Mouse (Mus musculus): ENCODE measurements around the gene Vdr. TPM values are rescaled to one million over a fixed set of nuclear protein-coding genes. Genes with fewer than 3 reads are reported as not detected.
A peak's percentile ranks its signal among the peaks of the same experiment; 100 is the strongest.

Vdr gene
- polyA plus RNA-seq, 1 experiment: 151 TPM

GRCm38 (mm10) chr15:97907202-97907601 is 3.2 kb downstream of the Vdr start:
- Histone ChIP-seq H3K27ac (ENCODE audit: insufficient read depth, low read depth, low read length) (peak overlapping the region; percentile 97), H3K36me3 (ENCODE audit: control insufficient read depth, insufficient read depth, low read length) (peaks cover 5% of the 10 kb centered on the region; the same call in 1 of the 2 replicates), H3K4me3 (ENCODE audit: low read depth, low read length) (peak overlapping the region; percentile 97), H3K4me1 (ENCODE audit: control insufficient read depth, insufficient read depth, insufficient read length, low read length) (peaks cover 7% of the 10 kb centered on the region), H3K27me3 (ENCODE audit: control insufficient read depth, insufficient read depth, low read length) (no peaks in the 10 kb centered on the region)
- 10% methylated on average over 5 of the region's 5 CpGs for WGBS
- TF ChIP-seq CTCF (IDR thresholded peaks at IDR 0.05; ENCODE audit: extremely low read depth, insufficient read length, insufficient replicate concordance, low read depth, low read length) (no peak), POLR2A (IDR thresholded peaks at IDR 0.05; ENCODE audit: low read depth, low read length) (peak; percentile 82; the same call in 1 of the 2 replicates)

DNA sequence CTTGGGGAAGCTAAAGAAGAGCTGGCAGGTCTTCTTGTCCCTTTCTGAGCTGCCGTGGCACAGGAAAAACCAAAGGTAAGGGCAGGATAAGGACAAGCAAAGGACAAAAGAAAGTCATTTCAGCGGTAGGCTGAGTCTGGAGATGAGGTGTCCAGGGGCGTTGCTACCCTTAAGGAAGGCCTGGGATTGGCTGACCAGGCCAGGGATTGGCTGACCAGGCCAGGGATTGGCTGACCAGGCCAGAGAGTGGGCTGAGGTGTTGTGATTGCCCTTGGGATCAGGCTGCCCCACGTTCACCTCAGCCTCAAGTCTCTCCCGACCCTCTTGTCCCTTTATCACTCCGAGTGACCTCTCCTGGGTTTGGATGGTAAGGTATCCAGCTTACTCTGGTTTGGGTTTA is 5.1 kb downstream of the Vdr start:
- no peaks in the 10 kb centered on the region for H3K27me3 ChIP-seq (ENCODE audit: control insufficient read depth, insufficient read depth, low read length)
- TF ChIP-seq CTCF (IDR thresholded peaks at IDR 0.05; ENCODE audit: extremely low read depth, insufficient read length, insufficient replicate concordance, low read depth, low read length): no peak
- TF ChIP-seq POLR2A (IDR thresholded peaks at IDR 0.05; ENCODE audit: low read depth, low read length): no peak
- peaks cover 19% of the 10 kb centered on the region for H3K4me1 ChIP-seq (ENCODE audit: control insufficient read depth, insufficient read depth, insufficient read length, low read length)
- 35% methylated on average over 6 of the region's 6 CpGs for WGBS
- H3K36me3 ChIP-seq (ENCODE audit: control insufficient read depth, insufficient read depth, low read length): peaks cover 5% of the 10 kb centered on the region; the same call in 1 of the 2 replicates
- peak overlapping the region; percentile 97 for H3K27ac ChIP-seq (ENCODE audit: insufficient read depth, low read depth, low read length)
- peak overlapping the region; percentile 97 for H3K4me3 ChIP-seq (ENCODE audit: low read depth, low read length)

DNA sequence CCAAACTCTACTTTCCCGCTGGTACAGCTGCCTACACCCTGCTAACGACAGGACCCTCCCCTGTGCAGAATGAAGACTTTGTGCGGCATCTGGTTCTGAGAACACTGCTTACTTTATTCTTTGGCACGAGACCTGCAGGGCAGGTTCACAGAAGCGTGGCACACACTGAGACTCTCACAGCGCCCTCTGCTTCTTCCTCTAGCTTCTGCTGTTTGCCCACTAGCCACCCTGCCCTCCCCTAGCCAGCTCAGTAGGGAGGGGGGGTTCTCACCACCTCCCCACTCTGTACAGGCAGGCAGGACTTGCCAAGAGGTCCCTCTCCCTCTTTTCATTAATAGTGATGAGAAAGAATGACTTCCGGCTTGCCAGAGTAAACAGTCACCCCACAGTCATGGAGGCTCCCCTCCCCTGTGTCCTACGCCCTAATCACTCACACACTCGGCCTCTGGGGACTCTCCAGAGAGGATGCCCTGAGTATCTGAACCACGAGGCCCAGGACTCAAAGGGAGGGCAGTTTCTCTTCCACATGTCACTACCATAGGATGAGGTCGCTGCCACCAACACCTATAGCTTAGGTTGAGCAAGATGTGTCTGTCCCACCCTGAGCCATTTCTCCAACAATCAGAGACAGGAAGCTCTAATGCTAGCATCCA is 6.0 kb downstream of the Vdr start:
- WGBS: 13% methylated on average over 11 of the region's 11 CpGs
- Histone ChIP-seq H3K27ac (ENCODE audit: insufficient read depth, low read depth, low read length) (peak overlapping the region; percentile 97), H3K27me3 (ENCODE audit: control insufficient read depth, insufficient read depth, low read length) (no peaks in the 10 kb centered on the region), H3K36me3 (ENCODE audit: control insufficient read depth, insufficient read depth, low read length) (peaks cover 5% of the 10 kb centered on the region; the same call in 1 of the 2 replicates), H3K4me1 (ENCODE audit: control insufficient read depth, insufficient read depth, insufficient read length, low read length) (peaks cover 25% of the 10 kb centered on the region), H3K4me3 (ENCODE audit: low read depth, low read length) (peak overlapping the region; percentile 97)
- TF ChIP-seq POLR2A (IDR thresholded peaks at IDR 0.05; ENCODE audit: low read depth, low read length) (0 out of 2 replicates have a peak, but pooled peaks have one; percentile 13), CTCF (IDR thresholded peaks at IDR 0.05; ENCODE audit: extremely low read depth, insufficient read length, insufficient replicate concordance, low read depth, low read length) (no peak)

DNA sequence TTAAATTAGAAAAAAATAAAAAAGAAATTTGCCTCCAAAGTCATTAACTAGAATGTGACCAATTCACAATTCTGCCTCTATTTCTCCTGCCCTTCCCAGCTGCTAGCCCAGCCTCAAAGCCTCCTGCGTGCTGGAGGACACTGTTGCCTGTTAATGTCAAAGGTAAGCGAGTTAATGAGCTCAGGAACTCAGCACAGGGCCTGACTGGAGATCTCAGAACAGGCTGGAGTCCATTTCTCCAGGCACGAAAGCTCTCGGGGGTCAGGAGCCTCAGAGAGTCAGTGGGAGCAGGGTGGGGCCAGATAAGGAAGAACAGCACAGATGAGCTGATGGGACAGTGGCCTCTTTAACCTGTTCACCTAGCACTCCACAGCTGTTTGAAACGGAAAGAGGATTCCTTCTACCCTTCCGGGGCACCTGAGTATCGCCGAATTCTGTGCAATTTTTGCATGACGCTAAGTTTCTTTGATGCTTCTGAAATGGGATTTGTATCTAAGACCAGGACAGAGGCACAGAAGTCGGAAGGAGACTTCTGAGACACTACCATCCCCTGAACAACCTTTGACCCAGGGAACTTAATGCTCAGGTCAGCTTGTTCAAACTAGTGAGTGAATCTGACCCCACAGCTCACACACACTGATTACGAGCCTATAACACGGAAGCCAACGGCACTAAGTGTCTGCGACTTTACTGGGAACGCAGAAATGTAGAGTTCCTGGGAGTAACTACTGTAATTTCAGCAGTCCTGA is 7.0 kb downstream of the Vdr start:
- H3K4me3 ChIP-seq (ENCODE audit: low read depth, low read length): peak overlapping the region; percentile 47
- 35% methylated on average over 15 of the region's 15 CpGs for WGBS
- peak overlapping the region; percentile 97 for H3K27ac ChIP-seq (ENCODE audit: insufficient read depth, low read depth, low read length)
- TF ChIP-seq CTCF (IDR thresholded peaks at IDR 0.05; ENCODE audit: extremely low read depth, insufficient read length, insufficient replicate concordance, low read depth, low read length) (no peak), POLR2A (IDR thresholded peaks at IDR 0.05; ENCODE audit: low read depth, low read length) (no peak)
- no peaks in the 10 kb centered on the region for H3K27me3 ChIP-seq (ENCODE audit: control insufficient read depth, insufficient read depth, low read length)
- peaks cover 5% of the 10 kb centered on the region; the same call in 1 of the 2 replicates for H3K36me3 ChIP-seq (ENCODE audit: control insufficient read depth, insufficient read depth, low read length)
- H3K4me1 ChIP-seq (ENCODE audit: control insufficient read depth, insufficient read depth, insufficient read length, low read length): peaks cover 32% of the 10 kb centered on the region

DNA sequence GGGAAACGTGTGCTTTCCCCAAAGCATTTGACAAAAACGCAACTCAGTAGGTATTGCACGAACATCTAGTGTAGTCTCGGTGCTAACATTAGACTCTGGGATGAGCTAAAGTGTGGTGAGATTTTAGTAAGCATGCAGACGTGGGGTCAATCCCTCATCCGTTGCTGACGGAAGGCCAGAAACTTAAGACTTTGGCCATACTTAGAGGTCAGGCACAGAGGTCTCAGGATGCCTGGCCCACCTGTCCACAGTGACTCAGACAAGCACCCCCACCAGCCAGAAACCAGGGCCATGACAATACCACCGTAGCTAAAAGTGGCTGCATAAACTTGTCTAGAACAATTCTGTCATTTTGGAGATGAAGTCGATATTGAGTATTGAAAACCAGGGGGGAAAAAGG is 9.4 kb downstream of the Vdr start:
- Histone ChIP-seq H3K4me1 (ENCODE audit: control insufficient read depth, insufficient read depth, insufficient read length, low read length) (peaks cover 49% of the 10 kb centered on the region), H3K36me3 (ENCODE audit: control insufficient read depth, insufficient read depth, low read length) (peaks cover 10% of the 10 kb centered on the region), H3K27ac (ENCODE audit: insufficient read depth, low read depth, low read length) (peak overlapping the region; percentile 91), H3K27me3 (ENCODE audit: control insufficient read depth, insufficient read depth, low read length) (no peaks in the 10 kb centered on the region), H3K4me3 (ENCODE audit: low read depth, low read length) (no peak overlapping the region)
- WGBS: 35% methylated on average over 9 of the region's 9 CpGs
- TF ChIP-seq CTCF (IDR thresholded peaks at IDR 0.05; ENCODE audit: extremely low read depth, insufficient read length, insufficient replicate concordance, low read depth, low read length) (no peak), POLR2A (IDR thresholded peaks at IDR 0.05; ENCODE audit: low read depth, low read length) (no peak)

DNA sequence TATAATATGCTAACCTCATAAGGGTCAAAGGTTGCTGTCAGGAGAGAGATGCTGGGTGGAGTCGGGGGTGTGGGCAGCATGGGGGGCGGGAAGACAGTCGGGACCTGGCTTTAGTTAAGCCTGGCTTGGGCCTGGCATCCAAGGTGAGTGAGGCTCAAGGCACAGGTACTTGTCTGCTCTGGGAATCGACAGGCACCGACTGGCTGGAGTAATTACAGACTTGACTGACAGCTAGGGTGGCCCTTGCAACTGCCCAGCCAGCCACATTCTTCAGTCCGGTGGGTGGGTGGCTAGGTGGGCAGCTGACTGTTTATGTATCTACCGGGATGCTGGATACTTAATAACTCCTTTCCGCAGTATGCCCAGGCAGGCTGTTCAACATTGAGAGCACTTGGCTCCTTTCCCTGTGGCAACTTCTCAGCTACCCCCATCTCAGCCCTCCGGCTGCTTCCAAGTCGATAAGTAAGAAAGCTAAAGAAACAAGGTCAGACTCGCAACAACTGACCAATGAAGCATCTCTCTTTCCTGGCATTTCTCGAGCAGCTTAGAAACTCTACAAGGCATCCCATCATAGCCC is 10.0 kb downstream of the Vdr start:
- peaks cover 7% of the 10 kb centered on the region for H3K36me3 ChIP-seq (ENCODE audit: control insufficient read depth, insufficient read depth, low read length)
- WGBS: 28% methylated on average over 12 of the region's 12 CpGs
- TF ChIP-seq POLR2A (IDR thresholded peaks at IDR 0.05; ENCODE audit: low read depth, low read length): peak; percentile 37; the same call in 1 of the 2 replicates
- TF ChIP-seq CTCF (IDR thresholded peaks at IDR 0.05; ENCODE audit: extremely low read depth, insufficient read length, insufficient replicate concordance, low read depth, low read length): no peak
- H3K27ac ChIP-seq (ENCODE audit: insufficient read depth, low read depth, low read length): peak overlapping the region; percentile 91
- peaks cover 53% of the 10 kb centered on the region for H3K4me1 ChIP-seq (ENCODE audit: control insufficient read depth, insufficient read depth, insufficient read length, low read length)
- H3K27me3 ChIP-seq (ENCODE audit: control insufficient read depth, insufficient read depth, low read length): no peaks in the 10 kb centered on the region
- H3K4me3 ChIP-seq (ENCODE audit: low read depth, low read length): peak overlapping the region; percentile 44

- Histone ChIP-seq H3K27me3 (ENCODE audit: control insufficient read depth, insufficient read depth, low read length) (no peaks in the 10 kb centered on the region), H3K4me3 (ENCODE audit: low read depth, low read length) (peak overlapping the region; percentile 25; the same call in 1 of the 2 replicates), H3K4me1 (ENCODE audit: control insufficient read depth, insufficient read depth, insufficient read length, low read length) (peaks cover 55% of the 10 kb centered on the region), H3K27ac (ENCODE audit: insufficient read depth, low read depth, low read length) (peak overlapping the region; percentile 86), H3K36me3 (ENCODE audit: control insufficient read depth, insufficient read depth, low read length) (peaks cover 11% of the 10 kb centered on the region)
- WGBS: 32% methylated on average over 8 of the region's 8 CpGs
- TF ChIP-seq CTCF (IDR thresholded peaks at IDR 0.05; ENCODE audit: extremely low read depth, insufficient read length, insufficient replicate concordance, low read depth, low read length) (no peak), POLR2A (IDR thresholded peaks at IDR 0.05; ENCODE audit: low read depth, low read length) (no peak)
Observed at GRCm38 (mm10) chr15:97899714-97900113, 10.7 kb downstream of the Vdr start.
